Mouse (Mus musculus): ENCODE data around the gene Lrrc4c.

- TF ChIP-seq CTCF (IDR thresholded peaks at IDR 0.05; ENCODE audit: control insufficient read depth, insufficient read depth, insufficient replicate concordance, low read depth, low read length), result no peak
- TF ChIP-seq POLR2A (IDR thresholded peaks at IDR 0.05; ENCODE audit: control insufficient read depth, low read depth, low read length), result no peak
Measured at GRCm38 (mm10) chr2:97604688-97605215, 1286.8 kb downstream of the Lrrc4c start.
